Mouse (Mus musculus) Muller cell, postnatal 12 days (primary cell): ENCODE measurements around the gene Fam71a.

ENCODE experiments used
- DNase-seq: peaks from one replicate; pipeline ENCODE4 v3.0.0-alpha.2; 2015; ENCODE audit errors: inconsistent ontology term

Fam71a gene

GRCm38 (mm10) chr1:191164717-191165116, at the start of gene Fam71a:
Gene Fam71a, minus strand, starts transcription at chr1:191164817.
- no peak for DNase-seq

DNA sequence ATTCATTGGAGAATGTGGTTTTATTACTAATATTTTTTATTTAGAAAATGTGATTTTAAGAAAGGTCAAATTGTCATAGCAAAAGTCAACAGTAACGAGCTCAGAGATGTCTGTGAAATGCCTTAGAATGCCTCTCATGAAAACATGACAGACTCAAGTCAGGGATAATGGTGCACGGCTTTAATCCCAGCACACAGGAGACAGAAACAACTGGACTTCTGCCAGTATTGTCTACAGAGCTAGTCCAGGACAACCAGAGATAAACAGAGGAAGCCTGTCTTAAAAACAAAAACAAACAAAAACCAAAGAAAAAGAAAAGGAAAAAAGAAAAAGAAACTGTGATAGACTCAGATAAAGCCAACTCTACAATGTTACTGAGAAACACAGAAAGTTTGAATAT, 46.5 kb upstream of the Fam71a start:
- DNase-seq = no peak

- DNase-seq = no peak
Measured at GRCm38 (mm10) chr1:191205791-191206190, 41.2 kb upstream of the Fam71a start.

- no peak for DNase-seq
Measured at GRCm38 (mm10) chr1:191204876-191205275, 40.3 kb upstream of the Fam71a start.

DNA sequence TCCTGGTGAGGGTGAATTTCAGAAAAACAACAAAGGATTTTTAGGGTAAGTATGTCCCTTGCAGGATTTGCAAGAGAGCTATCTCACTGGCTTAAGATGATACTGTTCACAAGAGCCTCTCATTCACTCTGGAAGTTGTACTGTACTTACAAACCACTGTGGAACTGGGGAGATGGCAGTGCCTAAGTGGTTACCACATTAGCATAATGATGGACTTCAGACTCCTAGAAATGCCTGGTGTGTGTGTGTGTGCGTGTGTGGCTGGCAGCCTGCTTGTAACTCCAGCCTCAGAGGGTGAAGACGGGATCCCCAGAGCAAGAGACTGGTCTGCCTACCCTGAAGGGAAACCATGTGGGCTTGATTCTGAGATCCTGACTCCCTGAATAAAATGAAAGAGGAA, 38.9 kb upstream of the Fam71a start:
- no peak for DNase-seq

- no peak for DNase-seq
Measured at GRCm38 (mm10) chr1:191202208-191202952, 37.8 kb upstream of the Fam71a start.

GRCm38 (mm10) chr1:191200816-191201602, 36.4 kb upstream of the Fam71a start:
- DNase-seq = no peak

- DNase-seq = no peak
Measured at GRCm38 (mm10) chr1:191197916-191198315, 33.3 kb upstream of the Fam71a start.

- no peak for DNase-seq
Measured at GRCm38 (mm10) chr1:191196016-191196415, 31.4 kb upstream of the Fam71a start.

DNA sequence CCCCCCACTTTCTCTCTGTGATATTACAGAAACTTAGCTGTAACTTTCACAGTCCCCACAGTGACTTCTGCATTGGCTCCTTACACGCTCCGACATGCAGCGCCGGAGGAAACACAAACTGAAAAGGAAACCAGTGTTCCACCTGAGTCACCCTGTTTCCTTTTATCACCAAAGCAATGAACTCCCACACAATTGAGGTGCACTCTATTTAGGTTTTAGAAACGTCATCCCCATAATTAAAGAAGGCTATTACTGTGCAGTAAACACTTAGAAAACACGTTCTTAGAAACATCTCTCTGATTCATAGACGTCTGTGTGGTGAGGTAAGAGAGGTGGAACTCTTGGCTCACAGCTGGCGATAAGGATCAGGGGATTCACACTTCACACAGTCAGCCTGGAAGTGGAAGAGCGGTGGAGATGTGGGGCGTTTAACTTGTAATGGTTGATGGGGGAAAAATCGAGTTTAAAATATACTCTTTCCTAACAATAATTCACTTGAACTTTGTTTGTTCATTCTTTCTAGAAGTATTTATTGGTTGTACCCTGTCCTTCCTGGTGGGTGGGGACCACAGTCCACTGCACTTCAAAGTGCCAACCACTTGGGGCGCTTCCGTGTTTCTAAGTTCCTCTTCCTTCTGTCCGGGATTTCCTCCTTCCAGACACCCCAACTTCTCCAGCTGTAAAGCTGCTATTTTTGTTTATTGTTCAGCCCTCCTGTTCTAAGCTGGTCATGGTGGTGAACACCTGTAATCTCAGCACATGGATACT, 29.2 kb upstream of the Fam71a start:
- DNase-seq = no peak

DNA sequence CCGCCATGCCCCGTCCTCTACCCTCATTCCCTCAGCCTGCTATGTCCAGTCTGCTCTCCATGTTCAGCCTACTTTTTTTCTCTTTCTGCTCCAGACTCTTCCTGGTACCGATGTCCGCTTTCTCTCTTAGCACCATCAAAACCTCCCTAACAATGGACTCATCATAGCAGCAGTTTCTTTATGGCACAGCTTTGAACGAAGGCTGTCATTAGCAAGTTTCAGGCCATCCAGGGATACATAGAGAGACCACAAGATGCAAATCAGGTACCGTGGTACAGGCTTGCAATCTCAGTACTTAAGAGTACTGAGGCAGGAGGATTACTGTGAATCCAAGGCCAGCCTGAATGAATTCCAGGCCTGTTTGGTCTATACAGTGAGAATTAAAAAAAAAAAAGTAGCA, 28.1 kb upstream of the Fam71a start:
- DNase-seq = no peak

- no peak for DNase-seq
Measured at GRCm38 (mm10) chr1:191192213-191192612, 27.6 kb upstream of the Fam71a start.

- DNase-seq = peak; percentile 55
Measured at GRCm38 (mm10) chr1:191189671-191190372, 25.2 kb upstream of the Fam71a start.

DNA sequence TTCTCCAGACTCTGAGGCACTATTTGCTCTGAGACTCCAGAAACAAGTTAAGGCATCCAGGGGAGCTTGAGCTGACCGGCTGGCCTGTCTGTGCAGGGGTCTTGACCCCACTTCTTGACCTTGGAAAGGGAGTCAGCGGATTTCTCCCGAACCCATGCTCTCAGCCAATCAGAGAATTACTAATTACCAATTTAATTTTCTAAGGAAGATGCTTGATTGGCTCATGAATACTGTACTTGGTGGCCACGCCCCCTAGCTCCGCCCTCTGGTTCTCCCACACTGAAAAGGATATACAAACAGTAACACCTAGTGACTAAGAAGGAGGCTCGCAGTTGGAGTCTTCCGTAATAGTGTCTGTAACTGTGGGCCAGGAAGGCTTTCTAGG, 21.8 kb upstream of the Fam71a start:
- DNase-seq = peak; percentile 25

- DNase-seq = peak; percentile 16
Measured at GRCm38 (mm10) chr1:191185761-191186385, 21.3 kb upstream of the Fam71a start.

GRCm38 (mm10) chr1:191184841-191185251, 20.2 kb upstream of the Fam71a start:
- peak; percentile 20 for DNase-seq

DNA sequence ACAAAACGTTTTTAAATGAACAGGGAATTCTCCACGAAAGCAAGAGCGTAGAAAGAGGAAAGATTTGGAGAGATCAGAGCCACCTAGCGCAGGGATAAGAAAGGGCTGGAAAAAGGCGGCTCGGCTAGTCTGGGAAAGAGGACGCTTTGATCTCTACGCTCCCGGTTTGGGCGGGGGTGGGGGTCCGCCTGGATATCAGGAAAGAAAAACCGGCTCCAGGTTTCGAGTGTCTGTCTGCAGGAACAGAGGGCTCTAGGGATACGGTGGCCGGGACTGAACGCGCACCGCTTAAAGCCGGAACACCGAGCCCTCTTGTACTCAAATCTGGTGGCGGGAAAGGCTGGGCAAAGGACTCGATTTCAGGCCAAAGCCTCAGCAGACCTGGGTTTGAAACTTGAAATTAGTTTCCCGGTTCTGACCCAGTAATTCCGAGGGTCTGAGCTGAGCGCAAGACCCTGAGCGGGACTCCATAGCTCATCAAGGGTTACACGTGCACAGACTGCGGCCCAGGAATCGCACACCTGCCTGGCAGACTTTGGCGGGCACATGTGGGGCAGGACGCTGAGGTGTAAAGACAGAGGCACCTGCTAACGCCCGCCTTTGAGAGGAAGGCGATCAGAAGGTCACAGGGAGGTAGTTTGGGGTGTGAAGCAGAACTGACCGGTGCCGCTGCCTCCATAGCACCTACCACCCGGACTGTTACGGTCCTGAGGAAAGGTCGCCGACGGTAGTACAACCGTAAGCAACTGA, 19.6 kb upstream of the Fam71a start:
- peak; percentile 30 for DNase-seq

GRCm38 (mm10) chr1:191183163-191184065, 18.8 kb upstream of the Fam71a start:
- DNase-seq = peak; percentile 100

DNA sequence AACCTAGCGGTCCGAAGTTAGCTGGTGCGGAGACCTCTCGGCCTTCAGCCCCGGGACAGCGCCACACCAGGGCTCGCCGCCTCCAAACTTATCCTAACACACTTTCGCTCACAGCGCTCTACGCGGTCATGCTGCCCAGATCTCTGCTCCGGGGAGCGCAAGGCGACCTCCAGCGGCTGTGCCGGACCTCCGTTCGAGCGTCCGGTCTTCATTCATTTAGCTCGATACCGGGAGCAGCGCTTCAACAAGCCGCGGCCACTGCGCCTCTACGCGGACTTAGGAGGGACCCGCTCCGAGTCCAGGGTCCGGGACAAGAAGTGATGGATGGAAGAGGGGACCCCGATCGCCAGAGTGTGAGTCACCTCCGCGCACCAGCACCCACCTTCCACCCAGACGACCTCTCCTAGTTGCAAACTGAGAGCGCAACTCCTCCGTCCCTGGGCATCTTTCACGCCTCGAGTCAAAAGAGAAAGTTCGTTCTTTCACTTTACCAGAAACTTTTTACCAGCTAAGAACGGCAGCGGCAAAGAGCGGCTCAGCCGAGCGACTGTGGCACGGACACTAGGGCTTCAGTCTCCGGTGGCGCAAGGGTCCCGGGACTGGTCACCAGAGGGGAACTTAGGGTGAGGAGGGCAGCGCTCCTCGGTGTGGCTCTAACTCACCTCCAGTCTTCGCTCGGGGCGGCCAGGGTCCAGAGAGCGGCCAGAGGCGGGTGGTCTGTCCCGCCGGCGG, 18.0 kb upstream of the Fam71a start:
- DNase-seq = peak; percentile 84
